ENCODE assay signal across 8 mouse cellular contexts in the genomic region with DNA sequence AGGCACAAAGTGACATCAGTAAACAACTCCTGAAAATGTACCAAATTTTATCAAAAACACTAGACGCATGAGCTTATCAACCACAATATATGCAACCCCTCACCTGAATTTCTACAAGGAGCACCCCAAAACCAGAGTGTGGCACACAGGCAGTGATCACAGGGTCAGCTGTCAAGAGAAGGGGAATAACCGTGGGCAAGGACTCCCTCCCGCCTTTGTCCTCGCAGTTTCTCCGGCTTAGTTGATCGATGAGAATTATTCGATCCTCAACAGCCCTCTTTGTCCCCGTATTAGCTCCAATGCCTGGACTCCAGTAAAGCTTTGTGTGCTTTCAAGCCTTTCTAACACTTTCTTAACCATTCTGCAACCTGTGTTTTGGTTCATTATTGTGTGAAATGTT. TPM values are rescaled to one million over a fixed set of nuclear protein-coding genes. Genes with fewer than 3 reads are reported as not detected.
DNase-seq lines count a peak whose midpoint lies in the region; ATAC-seq and TF ChIP-seq lines count a peak whose summit lies in the region.

No protein-coding gene starts in this region.

- no peak for DNase-seq in heart, postnatal 10 days
- DNase-seq in brain, embryonic 14.5 days (ENCODE audit: low read depth) = peak; percentile 58
- DNase-seq in hindbrain, embryonic 10.5 days (ENCODE audit: low spot score) = peak; percentile 31
- peak; percentile 90 for DNase-seq in midbrain, embryonic 11.5 days (ENCODE audit: low spot score, missing footprints)
- DNase-seq in urinary bladder, postnatal 36 days (ENCODE audit: low spot score in 2 of 2) = no peak
- no peak for DNase-seq in urinary bladder, postnatal 10 days (ENCODE audit: low spot score)
- no peak for DNase-seq in layer of hippocampus, adult 9-11 months

- intact Hi-C loops in heart, postnatal 10 days (cut with DNase I) = no loop called here

- H3K27ac ChIP-seq in heart, embryonic 12.5 days (ENCODE audit: poor library complexity, severe bottlenecking) = no peak overlapping the region
- H3K27ac ChIP-seq in hindbrain, embryonic 10.5 days = peak overlapping the region; percentile 96
- peak overlapping the region; percentile 92 for H3K27ac ChIP-seq in midbrain, embryonic 11.5 days (ENCODE audit: low read depth, low read length)

- H3K4me1 ChIP-seq in heart, embryonic 12.5 days (replicated peaks) = peaks cover 5% of the 10 kb centered on the region; the same call in 1 of the 2 replicates
- H3K4me1 ChIP-seq in hindbrain, embryonic 10.5 days (replicated peaks) = peaks cover 46% of the 10 kb centered on the region
- H3K4me1 ChIP-seq in midbrain, embryonic 11.5 days (ENCODE audit: control insufficient read depth, insufficient read depth, low read length) = peaks cover 21% of the 10 kb centered on the region

- peak overlapping the region; percentile 74; the same call in 1 of the 2 replicates for H3K9ac ChIP-seq in heart, embryonic 12.5 days
- H3K9ac ChIP-seq in midbrain, embryonic 11.5 days (ENCODE audit: low read length) = peak overlapping the region; percentile 83

- no peaks in the 10 kb centered on the region for H3K36me3 ChIP-seq in heart, embryonic 12.5 days
- H3K36me3 ChIP-seq in hindbrain, embryonic 10.5 days = peaks cover 5% of the 10 kb centered on the region; the same call in 1 of the 2 replicates
- H3K36me3 ChIP-seq in midbrain, embryonic 11.5 days (ENCODE audit: control insufficient read depth, insufficient read depth, low read length) = no peaks in the 10 kb centered on the region; the same call in 1 of the 2 replicates

- ATAC-seq in heart, embryonic 12.5 days (ENCODE audit: insufficient number of reproducible peaks, low FRiP score) = no peak
- peak; percentile 23; the same call in 1 of the 2 replicates for ATAC-seq in midbrain, embryonic 11.5 days (ENCODE audit: low FRiP score)

- TF ChIP-seq CTCF in brain, embryonic 14.5 days (IDR thresholded peaks at IDR 0.05; ENCODE audit: borderline replicate concordance, extremely low read depth, insufficient read depth, insufficient read length) = no peak

- 19% methylated on average over 8 of the region's 8 CpGs for WGBS in heart, embryonic 12.5 days
- WGBS in hindbrain, embryonic 10.5 days = 8% methylated on average over 8 of the region's 8 CpGs
- 7% methylated on average over 8 of the region's 8 CpGs for WGBS in midbrain, embryonic 11.5 days

- TF ChIP-seq POLR2A in brain, embryonic 14.5 days (IDR thresholded peaks at IDR 0.05; ENCODE audit: borderline replicate concordance, extremely low read depth, insufficient read depth, insufficient read length, poor library complexity, severe bottlenecking) = 0 out of 2 replicates have a peak, but pooled peaks have one; percentile 9

- peak overlapping the region; percentile 81 for H3K4me2 ChIP-seq in heart, embryonic 12.5 days
- H3K4me2 ChIP-seq in midbrain, embryonic 11.5 days = peak overlapping the region; percentile 49

- H3K9me3 ChIP-seq in heart, embryonic 12.5 days (replicated peaks) = no peaks in the 10 kb centered on the region
- no peaks in the 10 kb centered on the region for H3K9me3 ChIP-seq in hindbrain, embryonic 10.5 days
- H3K9me3 ChIP-seq in midbrain, embryonic 11.5 days (ENCODE audit: control insufficient read depth, low read length) = no peaks in the 10 kb centered on the region

- H3K27me3 ChIP-seq in heart, embryonic 12.5 days (replicated peaks) = no peaks in the 10 kb centered on the region
- no peaks in the 10 kb centered on the region for H3K27me3 ChIP-seq in hindbrain, embryonic 10.5 days (ENCODE audit: insufficient read depth, poor library complexity, severe bottlenecking)
- H3K27me3 ChIP-seq in midbrain, embryonic 11.5 days (ENCODE audit: control insufficient read depth, insufficient read depth, low read length) = no peaks in the 10 kb centered on the region

- H3K4me3 ChIP-seq in heart, embryonic 12.5 days = peak overlapping the region; percentile 58
- H3K4me3 ChIP-seq in hindbrain, embryonic 10.5 days = peak overlapping the region; percentile 72
- peak overlapping the region; percentile 57 for H3K4me3 ChIP-seq in midbrain, embryonic 11.5 days (ENCODE audit: low read depth, low read length)

RNA-seq across cellular contexts. Expression of gene Zfp811, which starts 0.8 kb away (rescaled TPM):
- 0.96 and 1.7 TPM in 2 replicates for polyA plus RNA-seq in heart, embryonic 12.5 days (2016; fragmentation: Nextera tagmentation; extraction: Ambion mirVana)
- total RNA-seq in heart, postnatal 10 days (2021) = under 1 TPM; 0.40 to 0.50 TPM
- polyA plus RNA-seq in brain, embryonic 14.5 days (2012; rRNA removed) = 21.9 and 40.7 TPM in 2 replicates
- 26.1 and 33.1 TPM in 2 replicates for polyA plus RNA-seq in hindbrain, embryonic 10.5 days (2016; fragmentation: Nextera tagmentation; extraction: Ambion mirVana)
- polyA plus RNA-seq in midbrain, embryonic 11.5 days (2014; fragmentation: Nextera tagmentation; extraction: Ambion mirVana) = 38.1 and 42.0 TPM in 2 replicates

RNA-seq across cellular contexts. Expression of gene Zfp871, which starts 20.8 kb away (rescaled TPM):
- 27.6 and 28.5 TPM in 2 replicates for polyA plus RNA-seq in heart, embryonic 12.5 days (2016; fragmentation: Nextera tagmentation; extraction: Ambion mirVana)
- 10 to 100 TPM; 43.4 to 44.3 TPM for total RNA-seq in heart, postnatal 10 days (2021)
- polyA plus RNA-seq in brain, embryonic 14.5 days (2012; rRNA removed) = 31.3 and 34.6 TPM in 2 replicates
- polyA plus RNA-seq in hindbrain, embryonic 10.5 days (2016; fragmentation: Nextera tagmentation; extraction: Ambion mirVana) = 38.6 and 45.4 TPM in 2 replicates
- polyA plus RNA-seq in midbrain, embryonic 11.5 days (2014; fragmentation: Nextera tagmentation; extraction: Ambion mirVana) = 32.0 and 33.8 TPM in 2 replicates

RNA-seq across cellular contexts. Expression of gene Zfp799, which starts 21.1 kb away (rescaled TPM):
- polyA plus RNA-seq in heart, embryonic 12.5 days (2016; fragmentation: Nextera tagmentation; extraction: Ambion mirVana) = 8.7 and 8.8 TPM in 2 replicates
- 10 to 100 TPM; 10.1 to 17.0 TPM for total RNA-seq in heart, postnatal 10 days (2021)
- polyA plus RNA-seq in brain, embryonic 14.5 days (2012; rRNA removed) = 18.4 and 19.9 TPM in 2 replicates
- polyA plus RNA-seq in hindbrain, embryonic 10.5 days (2016; fragmentation: Nextera tagmentation; extraction: Ambion mirVana) = 12.9 and 14.5 TPM in 2 replicates
- 18.6 and 19.3 TPM in 2 replicates for polyA plus RNA-seq in midbrain, embryonic 11.5 days (2014; fragmentation: Nextera tagmentation; extraction: Ambion mirVana)

Comparison
In these comparisons a context has a peak if more than half of its experiments do, and no peak if none do; other contexts are left out.
1. DNase-seq: peak in brain, embryonic 14.5 days (single experiment), hindbrain, embryonic 10.5 days (single experiment) and midbrain, embryonic 11.5 days (single experiment); none in heart, postnatal 10 days (0 of 2), urinary bladder, postnatal 36 days (0 of 2), urinary bladder, postnatal 10 days (single experiment) and layer of hippocampus, adult 9-11 months (single experiment).
2. Peak in every context shown above with its lines, with median percentiles within 50 percentile points of each other: H3K4me3 ChIP-seq.